Mouse (Mus musculus) ovary, adult 10 weeks (tissue): Measurements from ENCODE around the gene Gm8281. TPM values are rescaled to one million over a fixed set of nuclear protein-coding genes. Genes with fewer than 3 reads are reported as not detected.

Experiments
- polyA plus RNA-seq: library from polyadenylated mRNA; stranded (reverse); fragments of 350-450 nt; fragmentation: Illumina TruSeq; extraction: RNeasy Lipid Tissue Mini Kit (QIAGEN cat#74804); gene quantifications from one replicate; pipeline ENCODE4 v1.2.3, GENCODE M21; 2014

Gm8281 gene
- polyA plus RNA-seq = 0.37 TPM

DNA sequence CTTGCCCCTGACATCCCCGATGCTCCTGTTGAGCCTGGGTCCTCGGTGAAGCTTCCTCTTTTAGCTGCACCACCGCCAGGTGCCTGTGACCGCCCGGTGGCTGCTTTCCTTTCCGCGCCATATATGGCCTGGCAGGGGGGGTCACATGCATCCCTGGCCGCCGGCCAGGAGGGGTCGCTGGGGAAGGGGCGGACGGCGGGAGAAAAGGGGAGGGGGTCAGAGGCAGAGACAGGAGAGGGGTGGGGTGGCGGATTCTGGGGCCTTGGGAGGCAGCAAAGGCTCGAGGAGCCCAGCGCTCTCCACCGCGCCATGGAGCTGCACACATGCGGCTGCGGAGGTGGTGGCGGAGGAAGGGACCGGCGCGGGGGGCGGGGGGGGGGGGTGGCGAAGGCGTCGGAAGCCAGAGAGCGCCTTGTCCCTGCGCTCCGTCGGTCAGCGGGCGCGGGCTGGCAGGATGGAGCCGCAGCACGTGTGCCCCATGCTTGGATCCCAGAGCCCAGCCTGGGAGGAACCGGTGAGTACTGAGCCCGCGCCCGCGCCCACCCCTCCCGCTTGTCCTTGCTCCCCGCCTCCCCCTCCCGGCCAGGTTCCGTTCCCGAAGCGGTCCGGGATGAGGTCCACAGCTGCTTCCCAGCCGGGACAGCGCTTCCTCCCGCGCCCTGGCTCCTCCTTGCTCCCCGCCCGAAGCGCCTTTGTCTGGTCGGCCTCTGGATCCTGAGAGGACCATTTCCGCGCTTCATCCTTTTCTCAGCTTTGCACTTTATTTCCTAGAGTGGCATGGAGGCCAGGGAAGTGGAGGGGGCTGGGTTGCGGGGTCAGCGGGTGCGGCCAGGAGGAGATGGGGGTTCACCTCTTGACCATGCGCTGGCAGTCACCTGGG, at the start of gene Gm8281:
Gm8281 (plus strand) TSS at position 430 of the 880 bp plus-strand sequence.

DNA sequence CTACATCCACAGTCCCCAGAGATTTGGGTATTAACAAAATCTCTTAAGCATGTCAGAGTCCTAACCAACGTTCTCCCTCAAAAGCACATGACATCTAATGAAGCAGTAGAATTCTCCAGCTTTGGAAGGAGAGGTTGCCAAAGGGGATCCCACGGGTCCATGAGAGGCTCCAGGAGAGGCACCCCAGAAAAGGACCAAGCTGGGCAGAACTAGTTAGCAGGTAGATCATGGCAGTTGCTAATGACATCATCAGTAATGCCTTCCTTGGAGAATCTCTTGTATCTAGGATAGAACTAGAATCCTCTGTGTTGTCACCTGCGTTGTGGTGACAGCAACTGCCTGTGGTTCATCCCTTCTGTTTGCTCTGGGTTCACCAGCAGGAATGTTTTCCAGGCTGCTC, 20.5 kb upstream of the Gm8281 start, which contains the start of gene 4930555G01Rik:
4930555G01Rik (plus strand) TSS at position 301 of the 400 bp plus-strand sequence.

DNA sequence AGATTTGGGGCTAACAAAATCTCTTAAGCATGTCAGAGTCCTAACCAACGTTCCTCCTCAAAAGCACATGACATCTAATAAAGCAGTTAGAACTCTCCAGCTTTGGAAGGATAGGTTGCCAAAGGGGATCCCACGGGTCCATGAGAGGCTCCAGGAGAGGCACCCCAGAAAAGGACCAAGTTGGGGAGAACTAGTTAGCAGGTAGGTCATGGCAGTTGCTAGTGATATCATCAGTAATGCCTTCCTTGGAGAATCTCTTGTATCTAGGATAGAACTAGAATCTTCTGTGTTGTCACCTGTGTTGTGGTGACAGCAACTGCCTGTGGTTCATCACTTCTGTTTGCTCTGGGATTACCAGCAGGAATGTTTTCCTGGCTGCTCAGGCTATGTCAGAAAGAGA, 60.4 kb downstream of the Gm8281 start, which contains the start of gene Gm8279:
Gm8279 (plus strand) TSS at position 301 of the 400 bp plus-strand sequence.

Other genes starting within 250 kb of the Gm8281 start
- gene Gm3269, start 232.9 kb upstream of the Gm8281 start, polyA plus RNA-seq = not detected
- not detected for gene Gm3264, start 215.5 kb upstream of the Gm8281 start, polyA plus RNA-seq
- not detected for gene Gm3278, start 178.6 kb upstream of the Gm8281 start, polyA plus RNA-seq
- gene Gm8297, start 87.1 kb upstream of the Gm8281 start, polyA plus RNA-seq = not detected
- not detected for gene Gm3298, start 55.1 kb upstream of the Gm8281 start, polyA plus RNA-seq
- gene 4930555G01Rik, start 20.4 kb upstream of the Gm8281 start, polyA plus RNA-seq = not detected
- not detected for gene Gm8279, start 60.5 kb downstream of the Gm8281 start, polyA plus RNA-seq
- gene Gm3317, start 93.5 kb downstream of the Gm8281 start, polyA plus RNA-seq = not detected
- not detected for gene Gm8271, start 114.8 kb downstream of the Gm8281 start, polyA plus RNA-seq
- not detected for gene Gm3526, start 189.5 kb downstream of the Gm8281 start, polyA plus RNA-seq